Mouse (Mus musculus): ENCODE measurements around the gene Notch2.
A peak's percentile ranks its signal among the peaks of the same experiment; 100 is the strongest.

- no peak for TF ChIP-seq CTCF (IDR thresholded peaks at IDR 0.05; ENCODE audit: insufficient read depth, low read length)
- peak; percentile 28; the same call in 1 of the 2 replicates for TF ChIP-seq POLR2A (IDR thresholded peaks at IDR 0.05; ENCODE audit: borderline replicate concordance, extremely low read depth, low read depth, low read length)
Observed at GRCm38 (mm10) chr3:97972200-97972599, 41.1 kb upstream of the Notch2 start.
